9 mouse cellular contexts compared by ENCODE assay signal in the genomic region with DNA sequence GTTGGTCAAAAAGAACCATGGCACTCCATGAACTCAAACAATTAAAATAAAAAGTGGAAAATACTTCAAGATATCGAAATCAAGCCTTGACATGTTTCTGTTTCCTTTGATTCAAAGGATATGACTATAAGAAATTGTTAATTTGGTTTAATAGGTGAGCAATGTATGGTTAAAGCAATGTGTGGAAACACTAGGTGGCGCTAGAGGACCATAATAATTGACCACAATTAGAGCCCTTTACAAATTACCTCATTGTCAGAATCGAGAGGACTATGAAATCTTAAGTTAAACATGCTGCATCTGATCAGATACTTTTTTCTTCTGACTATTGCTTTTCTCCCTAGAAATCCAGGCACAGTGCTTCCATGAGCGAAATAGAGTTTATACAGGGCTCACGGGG. TPM values are rescaled to one million over a fixed set of nuclear protein-coding genes. Genes with fewer than 3 reads are reported as not detected.
DNase-seq lines count a peak whose midpoint lies in the region; ATAC-seq and TF ChIP-seq lines count a peak whose summit lies in the region.
"Had no signal": no experiment of that assay in that cellular context is flagged by ENCODE, and none has a peak within 500 bp of the region (broad histone marks: within the 10 kb centered on the region; RNA-seq: fewer than 3 reads in every experiment).

No protein-coding gene starts in this region.

- 15% methylated on average over 5 of the region's 5 CpGs for WGBS in forebrain, embryonic 11.5 days
- WGBS in forebrain, embryonic 10.5 days = 21% methylated on average over 5 of the region's 5 CpGs
- WGBS in forebrain, postnatal 0 days = 16% methylated on average over 5 of the region's 5 CpGs
- WGBS in stomach, embryonic 16.5 days = 12% methylated on average over 5 of the region's 5 CpGs

- H3K4me3 ChIP-seq in forebrain, embryonic 11.5 days (ENCODE audit: low read depth, low read length) = no peak overlapping the region
- no peak overlapping the region for H3K4me3 ChIP-seq in forebrain, embryonic 10.5 days
- no peak overlapping the region for H3K4me3 ChIP-seq in forebrain, postnatal 0 days (ENCODE audit: low read depth, low read length)
- H3K4me3 ChIP-seq in layer of hippocampus, adult 2 months = no peak overlapping the region
- H3K4me3 ChIP-seq in stomach, embryonic 16.5 days (replicated peaks; ENCODE audit: low read length) = no peak overlapping the region

- ATAC-seq in forebrain, embryonic 11.5 days (replicated peaks; ENCODE audit: low FRiP score) = peak; percentile 86
- ATAC-seq in forebrain, postnatal 0 days = peak; percentile 89
- no peak for ATAC-seq in stomach, embryonic 16.5 days (ENCODE audit: insufficient read depth, low FRiP score)

- peak; percentile 63 for DNase-seq in forebrain, embryonic 11.5 days (ENCODE audit: low spot score)
- no peak for DNase-seq in forebrain, embryonic 10.5 days (ENCODE audit: extremely low spot score, low spot score)
- DNase-seq in B cell, adult 2 months = peak; percentile 48 to 55
- peak; percentile 38 for DNase-seq in c-Kit-positive CD71-positive TER-119-positive erythroid progenitor cells, embryonic 14.5 days (ENCODE audit: low spot score)
- DNase-seq in forebrain, postnatal 0 days = peak; percentile 92
- DNase-seq in layer of hippocampus, adult 2 months (ENCODE audit: low spot score in 2 of 2) = peak; percentile 75 to 80
- DNase-seq in mesoderm, embryonic 11.5 days (ENCODE audit: low read depth, low spot score) = peak; percentile 78

- no peak overlapping the region for H3K27ac ChIP-seq in forebrain, embryonic 11.5 days (ENCODE audit: low read depth, low read length)
- no peak overlapping the region for H3K27ac ChIP-seq in forebrain, embryonic 10.5 days
- H3K27ac ChIP-seq in forebrain, postnatal 0 days (ENCODE audit: low read depth, low read length) = no peak overlapping the region
- H3K27ac ChIP-seq in layer of hippocampus, adult 2 months = no peak overlapping the region
- no peak overlapping the region for H3K27ac ChIP-seq in stomach, embryonic 16.5 days (ENCODE audit: low read length)

- H3K4me1 ChIP-seq in forebrain, embryonic 11.5 days (replicated peaks; ENCODE audit: control insufficient read depth, insufficient read depth, low read length) = no peaks in the 10 kb centered on the region
- H3K4me1 ChIP-seq in forebrain, embryonic 10.5 days = no peaks in the 10 kb centered on the region
- no peaks in the 10 kb centered on the region for H3K4me1 ChIP-seq in forebrain, postnatal 0 days (ENCODE audit: insufficient read depth)
- no peaks in the 10 kb centered on the region for H3K4me1 ChIP-seq in stomach, embryonic 16.5 days (ENCODE audit: control insufficient read depth, insufficient read depth, low read length)

- H3K9me3 ChIP-seq in forebrain, embryonic 11.5 days (ENCODE audit: control insufficient read depth, low read length) = no peaks in the 10 kb centered on the region
- no peaks in the 10 kb centered on the region for H3K9me3 ChIP-seq in forebrain, embryonic 10.5 days
- H3K9me3 ChIP-seq in forebrain, postnatal 0 days (ENCODE audit: low read length) = no peaks in the 10 kb centered on the region
- H3K9me3 ChIP-seq in stomach, embryonic 16.5 days (replicated peaks; ENCODE audit: control insufficient read depth, low read length) = no peaks in the 10 kb centered on the region
- H3K9me3 ChIP-seq: G1E had no signal

- H3K36me3 ChIP-seq in forebrain, embryonic 11.5 days (ENCODE audit: control insufficient read depth, insufficient read depth, low read length) = no peaks in the 10 kb centered on the region
- no peaks in the 10 kb centered on the region for H3K36me3 ChIP-seq in forebrain, embryonic 10.5 days (replicated peaks)
- H3K36me3 ChIP-seq in forebrain, postnatal 0 days (ENCODE audit: insufficient read depth) = no peaks in the 10 kb centered on the region
- H3K36me3 ChIP-seq in stomach, embryonic 16.5 days (ENCODE audit: control insufficient read depth, insufficient read depth, low read length) = no peaks in the 10 kb centered on the region
- H3K36me3 ChIP-seq: G1E had no signal

- TF ChIP-seq CTCF in forebrain, postnatal 0 days (IDR thresholded peaks at IDR 0.05; ENCODE audit: low read depth) = peak; percentile 80
- TF ChIP-seq CTCF in layer of hippocampus, adult 2 months (conservative IDR thresholded peaks at IDR 0.05) = peak; percentile 91

- H3K9ac ChIP-seq in forebrain, embryonic 11.5 days (ENCODE audit: low read length) = no peak overlapping the region
- no peak overlapping the region for H3K9ac ChIP-seq in forebrain, postnatal 0 days
- H3K9ac ChIP-seq in stomach, embryonic 16.5 days (ENCODE audit: low read length) = no peak overlapping the region

- no peak overlapping the region for H3K4me2 ChIP-seq in forebrain, embryonic 11.5 days (ENCODE audit: low read depth, low read length, severe bottlenecking)
- no peak overlapping the region; the same call in 1 of the 2 replicates for H3K4me2 ChIP-seq in forebrain, postnatal 0 days (ENCODE audit: low read depth)
- peak overlapping the region; percentile 14; the same call in 1 of the 2 replicates for H3K4me2 ChIP-seq in stomach, embryonic 16.5 days (ENCODE audit: low read depth, low read length)

- no peaks in the 10 kb centered on the region for H3K27me3 ChIP-seq in forebrain, embryonic 11.5 days (ENCODE audit: control insufficient read depth, insufficient read depth, low read length)
- H3K27me3 ChIP-seq in forebrain, embryonic 10.5 days (ENCODE audit: poor library complexity, severe bottlenecking) = no peaks in the 10 kb centered on the region
- no peaks in the 10 kb centered on the region for H3K27me3 ChIP-seq in forebrain, postnatal 0 days (ENCODE audit: insufficient read depth, low read length)
- no peaks in the 10 kb centered on the region for H3K27me3 ChIP-seq in stomach, embryonic 16.5 days (ENCODE audit: control insufficient read depth, insufficient read depth, low read length)

RNA-seq across cellular contexts. Expression of a gene that starts 12.5 kb away (rescaled TPM):
- polyA plus RNA-seq in forebrain, embryonic 11.5 days (2014; fragmentation: Nextera tagmentation; extraction: Ambion mirVana) = 4.9 and 6.9 TPM in 2 replicates
- 0.23 and 1.0 TPM in 2 replicates for polyA plus RNA-seq in forebrain, embryonic 10.5 days (2016; fragmentation: Nextera tagmentation; extraction: Ambion mirVana)
- 50.4 and 59.5 TPM in 2 replicates for total RNA-seq in forebrain, postnatal 0 days (2014; rRNA removed)
- polyA plus RNA-seq in forebrain, postnatal 0 days (2015; fragmentation: Nextera tagmentation; extraction: Ambion mirVana) = 67.0 and 78.8 TPM in 2 replicates
- 10 to 100 TPM; 37.1 to 38.0 TPM for total RNA-seq in layer of hippocampus, adult 2 months (2021)
- polyA plus RNA-seq in stomach, embryonic 16.5 days (2015; fragmentation: Nextera tagmentation; extraction: Ambion mirVana) = 0.37 and 0.61 TPM in 2 replicates
- polyA plus RNA-seq: G1E had no signal
